Mouse (Mus musculus) intestine, postnatal 0 days (tissue): Measurements from ENCODE around the gene Faap20. TPM values are rescaled to one million over a fixed set of nuclear protein-coding genes. Genes with fewer than 3 reads are reported as not detected.

Source experiments
- ATAC-seq: fragments of 200-750 bp; cut with Nextera tagmentation; 2 replicates; pipeline ENCODE4 v1.8.0; 2017; ENCODE audit warnings: mild to moderate bottlenecking, moderate TSS enrichment, moderate library complexity
- H3K27ac ChIP-seq: fragments of 300-500 bp; sonication (generic); 2 replicates; pipeline ENCODE4 v1.5.1; 2014; ENCODE audit warnings: mild to moderate bottlenecking, low read depth, low read length, moderate library complexity
- H3K27me3 ChIP-seq: fragments of 300-500 bp; sonication (generic); replicated peaks from 2 replicates; pipeline ENCODE4 v1.6.1; 2014; ENCODE audit warnings: low read length, mixed read lengths; ENCODE audit not compliant: control insufficient read depth, insufficient read depth
- H3K36me3 ChIP-seq: fragments of 300-500 bp; sonication (generic); 2 replicates; pipeline ENCODE4 v1.6.1; 2014; ENCODE audit warnings: mild to moderate bottlenecking, moderate library complexity; ENCODE audit not compliant: control insufficient read depth, insufficient read depth
- H3K4me1 ChIP-seq: fragments of 300-500 bp; sonication (generic); replicated peaks from 2 replicates; pipeline ENCODE4 v1.6.1; 2014; ENCODE audit warnings: antibody characterized with exemption, low read length, mixed read lengths; ENCODE audit not compliant: control insufficient read depth, insufficient read depth
- H3K4me2 ChIP-seq: fragments of 300-500 bp; sonication (generic); replicated peaks from 2 replicates; pipeline ENCODE4 v1.6.1; 2014; ENCODE audit warnings: low read depth, mild to moderate bottlenecking, moderate library complexity
- H3K4me3 ChIP-seq: fragments of 300-500 bp; sonication (generic); 2 replicates; pipeline ENCODE4 v1.5.1; 2014; ENCODE audit warnings: low read depth, low read length
- H3K9ac ChIP-seq: fragments of 300-500 bp; sonication (generic); 2 replicates; pipeline ENCODE4 v1.6.1; 2014; ENCODE audit warnings: mild to moderate bottlenecking, low read depth, low read length
- H3K9me3 ChIP-seq: fragments of 300-500 bp; sonication (generic); 2 replicates; pipeline ENCODE4 v1.6.1; 2016; ENCODE audit warnings: mixed run types; ENCODE audit not compliant: control insufficient read depth
- CTCF ChIP-seq: sonication (generic); IDR thresholded peaks from 2 replicates; pipeline ENCODE4 v1.5.1; 2016; ENCODE audit warnings: low read depth, mild to moderate bottlenecking, control low read depth, antibody characterized with exemption, moderate library complexity
- WGBS: fragments of 180-500 bp; shearing (Covaris S2); extraction: QIAGEN DNeasy Blood & Tissue Kit; methylation state at CpG from one replicate; pipeline ENCODE4 v1.1.7; 2014; 5-methylcytosine and 5-hydroxymethylcytosine counted together
- polyA plus RNA-seq: library from polyadenylated mRNA; unstranded; fragments of >200 nt; fragmentation: Nextera tagmentation; extraction: Ambion mirVana; gene quantifications from 2 replicates; pipeline ENCODE4 v1.2.1, GENCODE M21; 2015

Gene Faap20
- polyA plus RNA-seq, 1 experiment from 2014 or later = 57.8 TPM

GRCm38 (mm10) chr4:155208613-155209012 lies 41.0 kb upstream of the Faap20 start:
- Histone ChIP-seq H3K9ac (no peak overlapping the region), H3K27ac (peak overlapping the region; percentile 46; the same call in 1 of the 2 replicates), H3K9me3 (no peaks in the 10 kb centered on the region), H3K27me3 (no peaks in the 10 kb centered on the region), H3K4me2 (no peak overlapping the region), H3K4me3 (no peak overlapping the region), H3K36me3 (peaks cover 6% of the 10 kb centered on the region; the same call in 1 of the 2 replicates), H3K4me1 (peaks cover 28% of the 10 kb centered on the region)
- TF ChIP-seq CTCF = no peak
- WGBS = 50% methylated on average over 7 of the region's 7 CpGs
- ATAC-seq = no peak

DNA sequence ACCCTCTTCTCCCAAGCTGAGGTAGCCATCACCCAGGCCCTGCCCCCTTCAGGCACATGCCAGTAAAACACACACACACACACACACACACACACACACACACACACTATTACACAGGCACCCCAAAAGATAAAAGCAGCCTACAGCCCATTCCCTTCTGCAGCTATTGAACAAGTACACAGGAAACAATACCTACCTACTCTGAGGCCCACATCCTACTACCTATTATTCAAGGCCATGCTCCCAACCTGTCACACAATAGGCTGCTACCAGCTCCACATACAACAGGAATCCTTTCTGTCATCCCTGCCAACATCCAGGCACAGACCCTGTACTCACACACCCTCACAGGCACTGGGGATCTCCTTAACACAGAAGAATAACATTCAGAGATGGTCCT lies 40.5 kb upstream of the Faap20 start:
- peaks cover 23% of the 10 kb centered on the region for H3K4me1 ChIP-seq
- peaks cover 6% of the 10 kb centered on the region; the same call in 1 of the 2 replicates for H3K36me3 ChIP-seq
- H3K27ac ChIP-seq = no peak overlapping the region
- TF ChIP-seq CTCF = no peak
- no peak overlapping the region for H3K4me3 ChIP-seq
- H3K9ac ChIP-seq = no peak overlapping the region
- no peak overlapping the region for H3K4me2 ChIP-seq
- no peaks in the 10 kb centered on the region for H3K27me3 ChIP-seq
- H3K9me3 ChIP-seq = no peaks in the 10 kb centered on the region
- ATAC-seq = no peak

- no peaks in the 10 kb centered on the region for H3K27me3 ChIP-seq
- WGBS = 89% methylated on average over 5 of the region's 5 CpGs
- no peak overlapping the region for H3K27ac ChIP-seq
- H3K4me3 ChIP-seq = no peak overlapping the region
- H3K4me2 ChIP-seq = no peak overlapping the region
- H3K9me3 ChIP-seq = no peaks in the 10 kb centered on the region
- H3K4me1 ChIP-seq = peaks cover 21% of the 10 kb centered on the region; the same call in 1 of the 2 replicates
- ATAC-seq = no peak
- H3K9ac ChIP-seq = no peak overlapping the region
- TF ChIP-seq CTCF = no peak
- H3K36me3 ChIP-seq = peaks cover 6% of the 10 kb centered on the region; the same call in 1 of the 2 replicates
These were observed 40.1 kb upstream of the Faap20 start for GRCm38 (mm10) chr4:155209494-155209893.

- H3K27me3 ChIP-seq = no peaks in the 10 kb centered on the region
- H3K9me3 ChIP-seq = no peaks in the 10 kb centered on the region
- no peak overlapping the region for H3K4me3 ChIP-seq
- WGBS = 58% methylated on average over 9 of the region's 9 CpGs
- ATAC-seq = no peak
- 0 out of 2 replicates have a peak overlapping the region, but pooled peaks have one; percentile 17 for H3K4me2 ChIP-seq
- H3K4me1 ChIP-seq = peaks cover 33% of the 10 kb centered on the region
- H3K36me3 ChIP-seq = peaks cover 6% of the 10 kb centered on the region; the same call in 1 of the 2 replicates
- no peak overlapping the region for H3K9ac ChIP-seq
- TF ChIP-seq CTCF = peak; percentile 39
- H3K27ac ChIP-seq = no peak overlapping the region
These were observed 36.4 kb upstream of the Faap20 start for GRCm38 (mm10) chr4:155213052-155213751.

DNA sequence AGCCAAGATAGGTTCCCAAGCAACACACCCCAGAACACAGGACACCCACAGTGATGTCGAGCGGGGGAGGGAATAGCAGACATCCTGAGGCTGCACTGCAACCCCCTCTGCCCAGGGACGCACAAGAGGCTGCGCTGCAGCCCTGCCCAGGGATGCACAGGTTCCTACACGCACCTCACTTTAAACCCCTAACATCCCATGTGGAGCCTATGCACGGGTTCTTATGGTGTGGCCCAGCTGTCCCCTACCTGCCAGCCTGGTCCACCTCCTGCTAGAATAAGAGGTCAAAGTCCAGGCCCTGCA lies 35.9 kb upstream of the Faap20 start:
- Histone ChIP-seq H3K27me3 (no peaks in the 10 kb centered on the region), H3K9me3 (no peaks in the 10 kb centered on the region), H3K4me2 (0 out of 2 replicates have a peak overlapping the region, but pooled peaks have one; percentile 17), H3K4me3 (no peak overlapping the region), H3K9ac (no peak overlapping the region), H3K4me1 (peaks cover 32% of the 10 kb centered on the region), H3K27ac (no peak overlapping the region), H3K36me3 (peaks cover 6% of the 10 kb centered on the region; the same call in 1 of the 2 replicates)
- 42% methylated on average over 6 of the region's 6 CpGs for WGBS
- no peak for TF ChIP-seq CTCF
- peak; percentile 25; the same call in 1 of the 2 replicates for ATAC-seq

GRCm38 (mm10) chr4:155214188-155214587 lies 35.4 kb upstream of the Faap20 start:
- H3K27me3 ChIP-seq = no peaks in the 10 kb centered on the region
- ATAC-seq = no peak
- H3K4me1 ChIP-seq = peaks cover 37% of the 10 kb centered on the region
- H3K9ac ChIP-seq = no peak overlapping the region
- 64% methylated on average over 6 of the region's 6 CpGs for WGBS
- no peak overlapping the region for H3K27ac ChIP-seq
- no peaks in the 10 kb centered on the region for H3K9me3 ChIP-seq
- no peak for TF ChIP-seq CTCF
- H3K36me3 ChIP-seq = peaks cover 6% of the 10 kb centered on the region; the same call in 1 of the 2 replicates
- peak overlapping the region; percentile 25; the same call in 1 of the 2 replicates for H3K4me2 ChIP-seq
- no peak overlapping the region for H3K4me3 ChIP-seq
